Mouse (Mus musculus) heart, postnatal 4 days (tissue): ENCODE data around the gene Pde8b. TPM values are rescaled to one million over a fixed set of nuclear protein-coding genes. Genes with fewer than 3 reads are reported as not detected.
A peak's percentile ranks its signal among the peaks of the same experiment; 100 is the strongest.

Source experiments
- DNase-seq: peaks from one replicate; pipeline ENCODE4 v3.0.0; 2021
- total RNA-seq, 2 experiments: library from RNA; stranded (reverse); gene quantifications; 2 replicates each; pipeline ENCODE4 v1.2.3; 2021

The Pde8b gene
- total RNA-seq, 2 experiments from 2014 or later = 3.1 to 4.3 TPM

DNA sequence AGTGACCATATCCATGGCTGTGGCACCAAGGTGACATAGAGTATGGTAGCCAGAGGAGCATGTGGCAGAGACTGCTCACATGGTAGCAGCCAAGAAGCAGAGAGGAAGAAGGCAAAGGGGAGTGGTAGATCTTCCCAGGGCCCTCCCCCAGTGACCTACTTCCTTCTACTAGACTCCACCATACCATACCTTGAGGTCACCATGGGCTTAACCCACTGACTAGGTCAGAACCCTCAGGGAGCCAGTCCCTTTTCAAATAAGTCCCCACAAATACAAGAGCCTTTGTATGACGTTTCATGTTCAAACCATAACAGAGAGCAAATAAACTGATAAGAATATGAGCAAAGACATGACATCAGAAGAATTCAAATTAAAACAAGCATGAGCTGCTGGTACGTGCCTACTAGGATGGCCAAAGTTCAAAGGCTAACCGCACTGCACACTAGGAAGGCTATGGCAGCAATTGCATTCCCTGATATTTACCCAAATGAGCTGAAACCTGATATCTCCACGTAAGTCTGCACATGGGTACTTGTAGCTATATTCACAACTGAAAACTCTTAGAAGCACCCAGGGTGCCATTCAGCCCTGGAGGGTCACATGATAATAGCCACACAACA, 109.6 kb downstream of the Pde8b start:
- DNase-seq = no peak

DNA sequence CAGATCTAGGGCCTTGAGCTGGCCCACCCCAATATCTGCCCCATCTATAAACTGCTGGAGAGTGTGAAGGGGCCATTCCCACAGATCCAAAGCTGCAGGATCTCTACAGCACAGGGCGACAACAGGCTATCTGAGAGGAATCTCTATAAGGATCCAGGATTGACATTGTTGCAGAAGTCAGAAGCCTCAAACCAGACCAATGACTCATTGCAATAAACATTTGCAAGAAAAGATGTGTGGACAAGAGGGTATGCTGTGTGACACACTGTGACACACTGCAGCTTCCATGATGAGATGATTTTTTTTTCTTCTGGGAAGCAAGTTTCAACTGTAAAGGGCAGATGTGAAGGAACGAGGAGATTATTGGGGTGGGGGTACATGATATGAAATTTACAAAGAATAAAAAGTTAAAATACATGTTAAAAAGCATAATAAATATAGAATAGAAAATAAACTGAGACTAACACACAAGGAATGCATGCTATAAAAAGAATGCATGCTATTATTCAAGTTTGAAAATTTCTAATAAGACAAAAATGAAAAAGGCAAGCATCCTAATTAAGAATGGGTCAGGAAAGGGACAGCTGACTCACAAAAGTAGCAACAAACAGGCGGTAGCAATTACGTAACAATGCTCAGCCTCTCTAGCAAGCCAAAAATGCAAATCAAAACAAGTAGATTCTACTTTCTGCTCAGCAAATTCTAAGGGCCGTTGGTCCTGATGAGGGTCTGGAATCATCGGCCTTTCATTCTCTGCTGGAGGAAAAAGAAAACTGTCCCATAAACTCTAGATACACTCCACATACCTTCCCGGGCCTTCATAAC, 114.6 kb downstream of the Pde8b start:
- DNase-seq = no peak

GRCm38 (mm10) chr13:95131848-95132247, 118.3 kb downstream of the Pde8b start:
- DNase-seq = no peak

GRCm38 (mm10) chr13:95131041-95131440, 119.1 kb downstream of the Pde8b start:
- DNase-seq = no peak

DNA sequence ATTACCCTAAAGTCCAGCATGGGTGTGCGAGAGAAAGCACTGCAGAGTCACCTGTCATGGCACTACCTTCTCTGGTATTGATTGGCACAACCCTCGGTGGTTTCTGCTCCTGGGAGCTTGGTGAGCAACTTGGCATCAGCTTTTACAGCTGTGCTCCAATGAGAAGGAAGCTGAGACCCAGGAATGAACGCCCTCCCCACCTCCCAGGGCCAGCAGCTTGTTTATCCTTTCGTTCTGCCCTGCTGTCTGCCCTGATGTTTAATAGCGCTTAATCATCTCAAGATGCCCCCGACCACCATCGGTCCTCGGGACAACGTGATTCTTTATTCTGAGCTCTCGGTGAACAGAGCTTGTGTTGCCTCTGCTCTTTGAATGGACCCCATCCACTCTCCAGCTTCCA, 122.8 kb downstream of the Pde8b start:
- no peak for DNase-seq

DNA sequence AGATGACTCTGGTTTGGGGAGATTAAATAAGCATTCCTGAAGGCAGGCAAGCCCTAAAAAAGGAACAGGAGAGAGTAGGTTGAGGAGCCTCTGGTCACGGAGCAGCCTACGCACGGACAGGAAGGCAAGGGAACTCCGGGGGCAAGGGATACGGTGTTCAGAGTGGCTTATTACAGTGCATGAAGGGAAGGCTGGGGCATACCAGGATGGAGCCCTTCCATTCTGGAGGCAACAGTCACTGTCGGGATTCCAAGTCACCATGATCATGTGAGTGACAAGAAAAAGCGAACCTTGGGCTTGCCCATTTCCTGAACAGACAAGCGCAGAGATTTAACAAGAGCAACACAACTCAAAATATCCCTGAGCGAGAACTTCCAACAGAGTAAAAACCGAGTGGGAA, 123.3 kb downstream of the Pde8b start:
- no peak for DNase-seq

DNA sequence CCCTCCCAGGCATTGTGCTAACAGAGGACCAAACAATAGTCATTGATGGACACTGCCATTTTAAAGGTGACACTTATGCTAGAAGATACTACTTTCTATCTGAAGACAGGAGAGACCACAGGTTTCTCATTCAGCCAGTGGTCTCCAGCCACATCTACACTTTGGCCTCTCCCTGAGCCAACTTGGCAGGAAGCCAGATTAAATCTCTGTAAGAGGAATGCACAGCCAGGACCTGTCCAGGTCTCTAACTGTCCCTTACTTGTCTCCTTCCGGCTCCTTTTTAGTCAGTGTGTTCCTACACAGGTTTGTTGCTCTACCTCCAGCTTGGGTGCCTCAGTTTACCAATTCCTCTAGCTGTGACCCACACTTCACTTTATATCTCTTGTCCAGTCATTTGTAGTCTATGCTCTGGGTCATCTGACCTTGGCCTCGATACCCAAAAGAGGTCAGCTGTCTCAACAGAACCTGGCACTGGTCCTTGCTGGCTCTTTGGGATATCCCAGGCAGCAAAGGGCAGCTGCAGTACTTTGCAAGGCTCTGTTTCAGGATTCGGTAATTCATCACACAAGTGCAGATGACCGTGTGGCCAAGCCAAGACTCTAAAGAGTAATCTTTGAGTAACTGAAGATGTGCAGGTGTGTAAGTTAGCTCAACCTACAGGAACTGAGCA, 124.5 kb downstream of the Pde8b start:
- no peak for DNase-seq

DNA sequence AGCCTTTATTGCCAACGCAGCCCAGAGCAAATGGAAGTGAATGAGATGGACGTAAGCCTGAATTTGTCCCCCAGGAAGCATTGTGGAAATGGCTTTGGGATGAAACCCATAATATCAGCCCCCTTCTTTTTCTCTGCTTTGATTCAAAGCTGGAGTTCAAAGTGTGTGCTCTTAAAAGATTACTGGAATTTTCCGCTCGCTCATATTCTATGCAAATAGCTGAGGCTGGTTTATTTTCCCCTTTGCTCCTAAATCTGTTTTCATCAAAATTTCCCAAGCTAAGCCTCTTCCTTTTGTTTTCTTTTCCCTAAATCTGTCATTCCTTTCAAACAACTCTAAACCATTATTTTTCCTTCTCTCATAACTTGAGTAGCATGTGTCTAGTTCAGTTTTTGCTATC, 129.6 kb downstream of the Pde8b start:
- DNase-seq = no peak

- DNase-seq = no peak
Observed at GRCm38 (mm10) chr13:95113763-95114162, 136.4 kb downstream of the Pde8b start.

GRCm38 (mm10) chr13:95109555-95109954, 140.6 kb downstream of the Pde8b start:
- DNase-seq = no peak

DNA sequence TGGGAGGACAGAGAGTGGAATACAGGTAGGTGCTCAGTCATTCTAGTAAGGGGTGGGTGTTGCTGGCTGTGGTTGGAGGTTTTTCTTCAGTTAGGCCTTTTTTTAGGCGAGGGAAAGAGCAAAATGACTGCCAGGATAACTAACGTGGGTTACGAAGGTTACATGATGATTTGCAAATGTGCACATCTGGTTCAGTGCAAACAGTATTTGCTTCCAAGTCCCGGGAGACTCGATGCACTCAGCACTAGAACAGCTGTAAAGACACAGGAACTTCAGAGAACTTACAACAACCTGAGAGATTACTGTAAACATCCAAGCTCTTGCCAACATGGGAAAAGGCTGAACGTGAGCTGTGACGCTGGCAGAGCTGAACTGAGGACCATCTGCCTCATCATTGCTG, 142.1 kb downstream of the Pde8b start:
- DNase-seq = no peak

DNA sequence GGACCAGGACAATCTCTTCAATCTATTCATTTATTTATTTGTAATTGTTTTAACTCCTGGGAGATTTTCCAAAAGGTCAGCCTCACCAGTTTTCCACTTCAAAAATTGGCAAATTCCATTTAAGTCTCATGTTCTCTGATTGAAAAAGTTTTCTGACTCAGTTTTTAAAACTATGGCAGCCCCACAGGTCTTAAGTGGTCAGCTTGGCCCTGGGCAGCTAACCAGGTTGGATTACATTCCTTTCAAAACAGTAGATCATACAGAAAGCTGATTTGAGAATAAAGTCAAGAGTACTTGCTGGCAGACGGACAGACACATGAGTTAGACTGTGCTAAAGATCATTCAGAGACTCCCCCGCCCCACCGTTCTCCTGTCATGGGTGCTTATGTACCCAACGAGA, 145.3 kb downstream of the Pde8b start:
- DNase-seq = no peak

- no peak for DNase-seq
Observed at GRCm38 (mm10) chr13:95102985-95103590, 147.0 kb downstream of the Pde8b start.

- DNase-seq = no peak
Observed at GRCm38 (mm10) chr13:95101315-95101714, 148.8 kb downstream of the Pde8b start.

GRCm38 (mm10) chr13:95098931-95099720, 151.0 kb downstream of the Pde8b start:
- no peak for DNase-seq

- DNase-seq = no peak
Observed at GRCm38 (mm10) chr13:95096646-95097045, 153.5 kb downstream of the Pde8b start.

DNA sequence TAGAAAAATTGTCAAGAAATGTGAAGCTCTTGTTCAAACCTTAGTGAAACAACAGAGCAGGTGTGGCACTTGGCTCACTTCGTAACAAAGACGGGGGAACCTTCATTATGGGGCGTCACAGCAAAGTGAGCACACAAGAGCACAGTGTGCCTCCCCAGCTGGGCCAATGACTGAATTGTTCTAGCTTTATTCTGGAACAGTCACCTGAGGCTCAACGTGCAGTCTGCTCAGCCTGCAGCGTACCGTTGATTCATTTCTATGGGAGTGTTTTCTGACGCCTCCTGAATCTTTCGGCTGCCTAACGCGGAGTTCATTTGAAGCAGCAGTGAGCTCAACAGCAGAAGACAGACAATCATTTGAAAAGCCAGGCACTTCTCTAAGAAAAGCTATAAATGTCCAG, 154.3 kb downstream of the Pde8b start:
- DNase-seq = no peak

- DNase-seq = no peak
Observed at GRCm38 (mm10) chr13:95091546-95092445, 158.3 kb downstream of the Pde8b start.

DNA sequence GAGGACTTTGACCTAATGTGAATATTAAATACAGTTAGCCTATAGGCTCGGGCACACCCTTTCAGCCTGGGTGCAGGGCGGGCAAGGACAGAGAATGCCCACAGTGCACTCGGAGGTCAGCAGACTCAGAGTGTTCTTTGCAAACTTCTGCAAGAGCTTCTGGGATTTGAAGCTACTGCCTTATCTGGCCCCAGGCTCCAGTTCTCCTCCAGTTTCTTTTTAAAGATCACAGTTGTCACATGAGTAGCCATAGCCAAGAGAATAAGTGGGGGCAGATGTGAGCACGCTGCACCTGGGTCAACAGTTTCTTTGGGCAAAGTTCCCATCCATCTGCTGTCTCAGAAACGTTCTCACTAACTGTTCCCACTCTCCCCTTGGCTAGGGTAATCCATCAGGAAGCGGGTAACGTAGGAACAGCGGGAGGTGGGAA, 162.8 kb downstream of the Pde8b start:
- peak; percentile 17 for DNase-seq

- DNase-seq = no peak
Observed at GRCm38 (mm10) chr13:95086033-95086432, 164.1 kb downstream of the Pde8b start.

DNA sequence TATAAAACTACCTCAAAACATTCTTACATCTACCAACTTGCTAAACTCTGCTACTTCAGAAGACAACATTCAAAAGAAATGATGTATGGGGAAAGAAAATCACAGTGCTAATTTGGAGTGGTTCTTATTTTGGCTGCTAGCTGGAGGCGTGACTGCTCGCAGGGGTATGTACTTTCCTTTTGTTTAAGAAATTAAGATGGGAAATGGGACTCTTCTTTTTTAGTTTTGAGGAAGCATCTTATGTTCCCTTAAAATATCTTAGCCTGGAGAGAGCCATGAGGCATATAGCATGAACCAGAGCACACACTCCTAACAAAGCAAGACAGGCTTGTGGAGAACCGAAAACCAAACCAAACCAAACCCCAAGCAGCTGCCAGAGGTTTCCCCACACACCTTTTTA, 167.5 kb downstream of the Pde8b start:
- DNase-seq = no peak
